In the genomic region with DNA sequence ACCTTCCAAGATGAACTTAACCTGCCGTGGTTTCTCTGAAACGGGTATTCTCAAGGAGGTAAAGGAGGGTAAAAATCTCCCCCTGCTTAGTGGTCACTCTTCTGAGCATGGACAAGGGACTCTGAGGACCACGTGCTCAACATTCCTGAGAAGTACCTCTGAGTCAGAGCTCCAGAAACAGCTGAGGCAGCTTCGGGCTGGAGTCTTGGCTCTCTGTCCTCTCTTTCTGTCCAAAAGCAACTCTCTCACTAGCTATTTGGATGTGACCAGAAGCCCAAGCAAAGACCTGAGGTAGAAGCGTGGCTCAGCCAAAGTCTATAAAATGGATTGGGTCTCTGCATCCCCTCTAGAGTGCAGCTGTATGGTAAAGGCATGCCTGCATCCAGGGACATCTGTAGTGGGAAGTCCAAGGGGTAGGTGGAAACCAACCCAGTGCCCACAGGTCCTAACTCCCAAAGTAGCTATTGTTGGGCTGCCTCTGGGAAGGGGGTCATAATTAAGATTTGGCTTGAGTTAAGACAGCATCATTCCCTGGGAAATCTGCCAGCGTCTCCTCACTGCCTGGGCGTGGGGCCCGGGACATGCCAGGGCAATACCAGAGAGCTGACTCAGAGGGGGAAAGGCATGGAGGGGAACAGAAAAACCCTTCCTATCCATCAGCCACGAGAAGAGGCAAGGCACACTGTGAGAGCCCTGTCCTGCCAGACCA, we compare ENCODE assay signal across 9 mouse cellular contexts. TPM values are rescaled to one million over a fixed set of nuclear protein-coding genes. Genes with fewer than 3 reads are reported as not detected.
DNase-seq lines count a peak whose midpoint lies in the region; ATAC-seq and TF ChIP-seq lines count a peak whose summit lies in the region.
"Had no signal": no experiment of that assay in that cellular context is flagged by ENCODE, and none has a peak within 500 bp of the region (broad histone marks: within the 10 kb centered on the region; RNA-seq: fewer than 3 reads in every experiment).

No protein-coding gene starts in this region.

- H3K4me3 ChIP-seq in heart, adult 2 months, result no peak overlapping the region
- H3K4me3 ChIP-seq in heart, embryonic 10.5 days, result no peak overlapping the region
- no peak overlapping the region for H3K4me3 ChIP-seq in embryonic facial prominence, embryonic 13.5 days
- H3K4me3 ChIP-seq in heart, embryonic 14.5 days (ENCODE audit: control insufficient read depth in 1 of 2, insufficient read depth in 1 of 2, low read depth in 1 of 2, low read length in 2 of 2), result no peak overlapping the region
- H3K4me3 ChIP-seq in macrophage (ENCODE audit: inconsistent target), result no peak overlapping the region
- H3K4me3 ChIP-seq: megakaryocyte, embryonic 14.5 days had no signal

- H3K36me3 ChIP-seq in heart, adult 2 months (ENCODE audit: control insufficient read depth, insufficient read depth, low read length), result no peaks in the 10 kb centered on the region
- H3K36me3 ChIP-seq in heart, embryonic 10.5 days, result no peaks in the 10 kb centered on the region
- no peaks in the 10 kb centered on the region for H3K36me3 ChIP-seq in embryonic facial prominence, embryonic 13.5 days
- H3K36me3 ChIP-seq in heart, embryonic 14.5 days (ENCODE audit: control insufficient read depth, insufficient read depth, low read length), result no peaks in the 10 kb centered on the region
- no peaks in the 10 kb centered on the region for H3K36me3 ChIP-seq in macrophage (ENCODE audit: inconsistent target)

- no peaks in the 10 kb centered on the region for H3K79me2 ChIP-seq in heart, adult 2 months (replicated peaks; ENCODE audit: control insufficient read depth, insufficient read depth, low read length)
- H3K79me2 ChIP-seq in macrophage (ENCODE audit: inconsistent target), result no peaks in the 10 kb centered on the region

- H3K4me2 ChIP-seq in embryonic facial prominence, embryonic 13.5 days, result no peak overlapping the region
- H3K4me2 ChIP-seq in heart, embryonic 14.5 days (ENCODE audit: low read length), result 0 out of 2 replicates have a peak overlapping the region, but pooled peaks have one; percentile 3

- peak; percentile 75 for ATAC-seq in embryonic facial prominence, embryonic 13.5 days (ENCODE audit: insufficient number of reproducible peaks, insufficient read depth, low FRiP score, low TSS enrichment, low read depth)
- peak; percentile 62; the same call in 1 of the 2 replicates for ATAC-seq in heart, embryonic 14.5 days (ENCODE audit: insufficient number of reproducible peaks, insufficient read depth, low FRiP score, low read depth)

- no peak overlapping the region for H3K9ac ChIP-seq in heart, adult 2 months (ENCODE audit: low read depth, low read length)
- H3K9ac ChIP-seq in embryonic facial prominence, embryonic 13.5 days, result no peak overlapping the region
- H3K9ac ChIP-seq in heart, embryonic 14.5 days (ENCODE audit: low read length), result no peak overlapping the region

- 13% methylated on average over 9 of the region's 9 CpGs for WGBS in heart, adult 2 months
- 61% methylated on average over 9 of the region's 9 CpGs for WGBS in heart, embryonic 10.5 days
- 52% methylated on average over 9 of the region's 9 CpGs for WGBS in embryonic facial prominence, embryonic 13.5 days
- WGBS in heart, embryonic 14.5 days, result 25% methylated on average over 9 of the region's 9 CpGs
- WGBS in macrophage (ENCODE audit: missing documents), result 76% methylated on average over 9 of the region's 9 CpGs

- no peak for TF ChIP-seq POLR2A in heart, adult 2 months (IDR thresholded peaks at IDR 0.05; ENCODE audit: insufficient read depth, low read depth, low read length)

- peaks cover 15% of the 10 kb centered on the region for H3K4me1 ChIP-seq in heart, adult 2 months (ENCODE audit: control insufficient read depth, insufficient read depth, low read length)
- peaks cover 18% of the 10 kb centered on the region for H3K4me1 ChIP-seq in heart, embryonic 10.5 days
- peaks cover 29% of the 10 kb centered on the region for H3K4me1 ChIP-seq in embryonic facial prominence, embryonic 13.5 days
- peaks cover 19 to 29% of the 10 kb centered on the region in 2 experiments for H3K4me1 ChIP-seq in heart, embryonic 14.5 days (ENCODE audit: control insufficient read depth in 2 of 2, insufficient read depth in 2 of 2, low read length in 2 of 2)

- intact Hi-C loops in heart, adult 2 months (cut with DNase I), result loop anchor here (2.0 to 10.0 kb wide), 4 partner anchors 124 to 310 kb away; a partner anchor contains a TSS

- no peaks in the 10 kb centered on the region for H3K27me3 ChIP-seq in heart, adult 2 months (ENCODE audit: control insufficient read depth, insufficient read depth, low read length)
- H3K27me3 ChIP-seq in heart, embryonic 10.5 days (ENCODE audit: insufficient read depth, poor library complexity, severe bottlenecking), result no peaks in the 10 kb centered on the region
- H3K27me3 ChIP-seq in embryonic facial prominence, embryonic 13.5 days, result no peaks in the 10 kb centered on the region
- no peaks in the 10 kb centered on the region for H3K27me3 ChIP-seq in heart, embryonic 14.5 days (ENCODE audit: control insufficient read depth, insufficient read depth, low read length)

- DNase-seq in heart, adult 2 months, result peak; percentile 80 to 87
- no peak for DNase-seq in heart, embryonic 10.5 days (ENCODE audit: low spot score)
- DNase-seq in kidney, postnatal 4 days, result peak; percentile 74 to 83
- peak; percentile 86 to 89 for DNase-seq in urinary bladder, postnatal 36 days (ENCODE audit: low spot score in 2 of 2)
- DNase-seq in cerebellum, adult 9-10 months, result no peak

- peak overlapping the region; percentile 24 for H3K27ac ChIP-seq in heart, adult 2 months
- no peak overlapping the region for H3K27ac ChIP-seq in heart, embryonic 10.5 days
- H3K27ac ChIP-seq in embryonic facial prominence, embryonic 13.5 days, result peak overlapping the region; percentile 71
- H3K27ac ChIP-seq in heart, embryonic 14.5 days (replicated peaks in 1 of 2; ENCODE audit: control insufficient read depth in 1 of 2, insufficient read depth in 1 of 2, low read depth in 2 of 2, low read length in 2 of 2), result peak overlapping the region; percentile 62 to 64
- 0 out of 2 replicates have a peak overlapping the region, but pooled peaks have one; percentile 12 for H3K27ac ChIP-seq in macrophage

- no peak for TF ChIP-seq CTCF in heart, adult 2 months (IDR thresholded peaks at IDR 0.05)

- H3K9me3 ChIP-seq in heart, embryonic 10.5 days, result no peaks in the 10 kb centered on the region
- no peaks in the 10 kb centered on the region for H3K9me3 ChIP-seq in embryonic facial prominence, embryonic 13.5 days
- no peaks in the 10 kb centered on the region for H3K9me3 ChIP-seq in heart, embryonic 14.5 days (ENCODE audit: control insufficient read depth, low read length)
- H3K9me3 ChIP-seq: megakaryocyte, embryonic 14.5 days had no signal

- TF ChIP-seq EP300 in heart, adult 2 months (IDR thresholded peaks at IDR 0.05; ENCODE audit: insufficient read depth, low read depth, low read length), result 0 out of 2 replicates have a peak, but pooled peaks have one; percentile 17

RNA-seq across cellular contexts. Expression of a gene that starts 11.2 kb away (rescaled TPM):
- 10 to 100 TPM; 36.8 to 41.0 TPM for total RNA-seq in heart, adult 2 months (2021)
- 37.0 and 54.6 TPM in 2 replicates for polyA plus RNA-seq in heart, adult 2 months (2012; rRNA removed)
- 60.6 and 65.3 TPM in 2 replicates for polyA plus RNA-seq in heart, embryonic 10.5 days (2016; fragmentation: Nextera tagmentation; extraction: Ambion mirVana)
- 62.6 and 75.3 TPM in 2 replicates for polyA plus RNA-seq in embryonic facial prominence, embryonic 13.5 days (2015; fragmentation: Nextera tagmentation; extraction: Ambion mirVana)
- 64.0 and 72.1 TPM in 2 replicates for polyA plus RNA-seq in heart, embryonic 14.5 days (2014; fragmentation: Nextera tagmentation; extraction: Ambion mirVana)
- 100 to 1,000 TPM in 3 of 26 experiments, 10 to 100 TPM in 23; 14.3 to 109 (median 64.6) TPM for total RNA-seq in macrophage (2018; cell fraction: chromatin; rRNA removed)
- 10 to 100 TPM in 19 of 26 experiments, 1 to 10 TPM in 7; 4.5 to 18.4 (median 13.5) TPM for total RNA-seq in macrophage (2018; cell fraction: cytosol; rRNA removed)
- 10 to 100 TPM in 25 of 26 experiments, 1 to 10 TPM in 1; 7.4 to 72.9 (median 29.9) TPM for total RNA-seq in macrophage (2018; cell fraction: nucleus; rRNA removed)
- 12.2 to 24.7 TPM (median 16.2 TPM) in 3 replicates for polyA plus RNA-seq in macrophage (2018)

RNA-seq across cellular contexts. Expression of a gene that starts 31.3 kb away (rescaled TPM):
- total RNA-seq in heart, adult 2 months (2021), result 1 to 10 TPM; 3.4 to 6.2 TPM
- 1.8 and 3.5 TPM in 2 replicates for polyA plus RNA-seq in heart, adult 2 months (2012; rRNA removed)
- polyA plus RNA-seq in heart, embryonic 10.5 days (2016; fragmentation: Nextera tagmentation; extraction: Ambion mirVana), result 0.23 and 0.30 TPM in 2 replicates
- 2.3 and 2.4 TPM in 2 replicates for polyA plus RNA-seq in embryonic facial prominence, embryonic 13.5 days (2015; fragmentation: Nextera tagmentation; extraction: Ambion mirVana)
- polyA plus RNA-seq in heart, embryonic 14.5 days (2014; fragmentation: Nextera tagmentation; extraction: Ambion mirVana), result 1.5 and 1.7 TPM in 2 replicates
- 100 to 1,000 TPM in 7 of 26 experiments, 10 to 100 TPM in 18, 1 to 10 TPM in 1; 9.6 to 345 (median 38.2) TPM for total RNA-seq in macrophage (2018; cell fraction: chromatin; rRNA removed)
- 100 to 1,000 TPM in 7 of 26 experiments, 10 to 100 TPM in 19; 41.3 to 309 (median 83.1) TPM for total RNA-seq in macrophage (2018; cell fraction: cytosol; rRNA removed)
- 100 to 1,000 TPM in 13 of 26 experiments, 10 to 100 TPM in 13; 32.6 to 727 (median 100) TPM for total RNA-seq in macrophage (2018; cell fraction: nucleus; rRNA removed)
- 44.2 to 693 TPM (median 52.7 TPM) in 3 replicates for polyA plus RNA-seq in macrophage (2018)

Comparison
In these comparisons a context has a peak if more than half of its experiments do, and no peak if none do; other contexts are left out.
1. DNase-seq: peak in heart, adult 2 months (2 of 2), kidney, postnatal 4 days (2 of 2) and urinary bladder, postnatal 36 days (2 of 2); none in heart, embryonic 10.5 days (single experiment) and cerebellum, adult 9-10 months (single experiment).